Mouse (Mus musculus): ENCODE data around the gene Tcp10a.
"Not testable (repeated sequence)": the region's sequence is repeated elsewhere in the genome, so short reads cannot be mapped to it uniquely, and the experiment has no call there.

Gene Tcp10a

GRCm38 (mm10) chr17:7324346-7324745 lies at the start of gene Tcp10a:
Gene Tcp10a (plus strand): TSS chr17:7324646.
- in situ Hi-C loops (cut with MboI; ENCODE audit: low sequenced_read_pairs): not testable (repeated sequence)

DNA sequence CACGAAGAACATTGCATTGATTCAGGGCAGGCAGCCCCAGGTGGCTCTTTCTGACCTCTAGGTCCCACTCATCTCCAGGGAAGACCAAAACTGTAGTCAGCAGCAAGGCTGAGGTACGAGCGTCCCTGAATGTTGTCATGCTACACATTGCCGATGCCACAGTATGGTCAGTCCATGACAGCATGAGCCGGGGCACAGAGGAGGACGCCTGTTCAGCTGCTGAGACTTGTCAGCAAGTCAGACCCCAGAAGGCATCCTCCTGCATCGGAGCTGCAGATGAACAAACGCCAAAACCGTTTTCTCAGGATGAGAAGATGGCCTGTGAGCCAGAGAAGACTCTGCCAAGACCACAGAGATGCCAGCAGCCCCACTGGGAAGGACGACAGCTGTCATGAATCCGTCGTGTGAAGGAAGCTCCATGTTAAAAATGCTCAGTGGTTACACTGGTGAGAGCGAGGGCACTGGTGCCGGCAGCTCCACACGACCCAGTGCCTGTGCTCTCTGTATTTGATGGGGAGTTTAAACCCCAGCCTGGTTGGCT lies 45.7 kb upstream of the Tcp10a start:
- in situ Hi-C loops (cut with MboI; ENCODE audit: low sequenced_read_pairs): loop anchor here (25.0 kb wide), 1 partner anchor 534 kb away; no protein-coding TSS in a partner anchor

DNA sequence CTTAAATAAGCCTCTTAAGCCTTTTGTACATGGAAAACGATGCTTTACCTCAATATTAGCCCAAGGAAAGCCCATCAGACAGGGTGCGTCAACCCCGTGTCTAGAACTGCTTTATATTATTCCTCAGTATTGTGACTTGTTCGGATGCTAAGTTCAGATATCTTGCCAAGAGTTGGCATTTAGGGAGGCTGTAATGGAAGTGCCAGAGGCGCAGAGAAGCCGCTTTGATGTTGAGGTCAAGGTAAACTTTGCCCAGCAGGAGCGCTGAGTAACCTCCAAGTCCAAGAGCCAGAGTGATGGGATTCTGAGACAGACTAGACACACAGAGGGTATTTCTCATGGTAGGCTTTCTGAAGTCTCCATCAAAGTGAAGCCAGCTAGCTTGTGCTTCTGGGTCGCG lies 45.2 kb upstream of the Tcp10a start:
- in situ Hi-C loops (cut with MboI; ENCODE audit: low sequenced_read_pairs): loop anchor here (25.0 kb wide), 1 partner anchor 533 kb away; no protein-coding TSS in a partner anchor

DNA sequence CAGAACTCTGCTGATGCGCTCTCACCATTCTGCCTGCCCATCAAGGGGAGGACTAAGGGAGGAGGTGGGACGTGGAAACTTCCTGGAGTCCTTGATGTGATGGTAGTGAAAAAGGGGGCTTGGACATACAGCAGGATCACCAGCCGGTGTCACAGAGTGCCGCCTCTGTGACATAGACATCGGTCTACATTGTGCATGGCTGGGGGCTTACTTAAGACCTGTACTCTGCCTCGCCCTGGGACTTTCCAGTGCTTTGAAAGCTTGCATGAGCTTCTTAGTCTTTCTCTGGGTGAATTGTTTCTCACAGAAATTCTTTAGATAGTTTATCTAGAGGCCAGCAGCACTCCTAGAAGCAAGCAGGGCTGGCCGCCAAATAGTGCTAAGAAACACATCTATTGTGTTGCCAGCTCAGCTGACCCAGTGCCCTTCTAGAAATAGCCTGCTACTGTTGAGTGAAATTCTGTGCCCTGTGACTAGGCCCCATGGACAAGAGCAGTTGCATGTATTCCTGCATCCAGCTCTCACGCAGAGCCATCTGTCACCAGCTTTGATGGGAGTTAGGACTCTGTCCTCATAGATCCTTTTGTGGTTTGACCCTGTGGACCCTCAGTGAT lies 40.0 kb upstream of the Tcp10a start:
- in situ Hi-C loops (cut with MboI; ENCODE audit: low sequenced_read_pairs): loop anchor here (25.0 kb wide), 1 partner anchor 528 kb away; no protein-coding TSS in a partner anchor

DNA sequence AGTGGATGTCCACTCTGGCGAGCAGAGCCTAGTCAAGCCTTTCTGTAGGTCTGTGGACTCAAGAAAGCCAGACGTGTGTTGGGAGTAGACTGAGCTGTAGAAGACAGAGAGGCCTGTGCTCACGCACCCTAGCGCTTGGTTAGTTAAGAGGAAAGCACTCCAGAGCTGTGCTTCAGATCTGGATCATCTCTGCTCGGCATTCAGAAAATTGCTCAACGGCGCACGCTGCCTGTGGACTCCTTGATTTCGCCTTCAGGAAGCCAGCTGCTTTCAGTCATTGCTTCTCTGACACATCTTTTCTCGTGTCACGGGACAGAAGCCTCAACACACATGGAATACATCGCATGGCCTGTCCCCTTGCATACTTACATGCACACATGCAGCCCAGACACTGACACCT lies 39.2 kb upstream of the Tcp10a start:
- in situ Hi-C loops (cut with MboI; ENCODE audit: low sequenced_read_pairs): loop anchor here (25.0 kb wide), 1 partner anchor 527 kb away; no protein-coding TSS in a partner anchor

DNA sequence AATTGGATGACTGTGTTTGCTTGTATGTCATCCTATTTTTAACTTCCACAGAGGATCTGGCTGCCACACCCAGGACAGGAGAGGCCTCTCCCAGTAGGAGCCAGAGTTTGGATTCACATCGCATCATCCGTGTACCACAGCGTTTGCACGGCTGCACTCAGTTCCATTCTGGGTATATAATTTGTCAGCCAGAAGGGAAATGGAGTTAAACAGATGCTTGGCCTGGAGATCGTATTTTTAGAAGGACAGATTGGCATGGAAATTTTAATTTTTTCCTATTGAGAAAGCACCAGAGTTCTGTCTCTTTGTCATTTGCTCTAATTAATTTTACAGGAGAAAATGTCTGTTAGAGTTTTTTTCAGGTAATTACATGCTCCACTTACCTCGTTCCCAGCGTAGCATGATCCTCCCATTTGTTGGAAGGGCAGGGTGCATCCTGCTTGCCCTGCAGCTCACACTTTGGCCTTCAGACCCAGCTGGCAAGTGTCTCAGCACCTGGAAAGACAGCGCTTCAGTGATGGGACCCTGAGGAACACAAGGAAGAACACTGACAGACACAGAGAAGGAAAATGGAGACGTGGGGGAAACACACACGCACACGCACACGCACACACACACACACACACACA lies 37.9 kb upstream of the Tcp10a start:
- in situ Hi-C loops (cut with MboI; ENCODE audit: low sequenced_read_pairs): loop anchor here (25.0 kb wide), 1 partner anchor 526 kb away; no protein-coding TSS in a partner anchor

- in situ Hi-C loops (cut with MboI; ENCODE audit: low sequenced_read_pairs): loop anchor here (25.0 kb wide), 1 partner anchor 520 kb away; no protein-coding TSS in a partner anchor
Measured at GRCm38 (mm10) chr17:7292012-7292684, 32.3 kb upstream of the Tcp10a start.

GRCm38 (mm10) chr17:7306278-7307196 lies 17.9 kb upstream of the Tcp10a start:
- in situ Hi-C loops (cut with MboI; ENCODE audit: low sequenced_read_pairs): not testable (repeated sequence)

DNA sequence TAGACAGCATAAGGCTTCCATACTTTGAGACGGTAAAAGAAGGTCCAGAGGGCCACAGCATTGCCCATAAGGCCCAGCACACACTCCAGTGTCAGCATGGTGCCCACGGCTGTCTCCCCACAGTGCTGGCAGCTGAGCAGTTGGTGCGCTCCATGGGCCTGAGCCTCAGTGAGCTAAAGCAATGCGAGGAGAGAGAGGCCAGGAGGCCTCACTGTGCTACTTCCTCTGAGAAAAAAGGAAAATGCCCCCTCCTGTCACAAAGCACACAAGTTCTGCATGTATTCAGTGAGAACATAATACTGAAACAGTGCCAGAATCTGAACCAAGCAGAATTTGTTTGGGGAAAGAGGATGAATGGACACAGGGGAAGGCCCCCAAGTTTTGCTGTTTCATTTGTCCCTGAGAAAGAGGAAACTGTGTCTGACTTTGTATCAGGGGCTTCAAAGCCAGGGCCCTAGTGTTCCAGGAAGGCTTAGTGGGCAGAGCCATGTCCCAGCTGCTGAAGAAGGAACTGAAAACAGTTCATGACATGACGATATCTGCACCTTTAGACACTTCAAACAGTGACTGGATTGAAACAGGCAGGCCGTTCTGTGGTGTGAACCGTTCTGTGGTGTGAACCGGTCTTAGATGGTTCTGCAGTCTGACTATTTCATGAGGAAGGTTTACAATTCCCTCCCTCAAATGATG lies 8.6 kb upstream of the Tcp10a start:
- in situ Hi-C loops (cut with MboI; ENCODE audit: low sequenced_read_pairs): not testable (repeated sequence)

DNA sequence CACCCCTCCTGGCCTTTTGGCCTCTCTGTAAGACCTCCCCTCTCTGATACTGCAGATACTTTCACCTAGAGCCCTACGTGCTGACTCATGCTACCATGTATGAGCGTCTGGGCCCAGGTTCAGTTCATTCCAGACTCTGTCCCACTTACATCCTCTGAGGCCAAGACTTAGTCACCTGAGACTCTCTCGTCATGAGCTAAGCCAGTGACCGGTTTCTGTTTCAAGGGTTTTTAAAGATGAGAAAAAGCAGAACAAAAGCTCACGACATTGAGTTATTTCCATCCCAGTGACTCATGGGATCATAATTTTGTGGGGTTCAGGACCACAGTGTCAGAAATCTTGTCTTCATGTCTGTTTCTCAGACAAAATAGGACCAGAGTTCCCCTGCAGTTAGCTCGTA lies 4.7 kb upstream of the Tcp10a start:
- in situ Hi-C loops (cut with MboI; ENCODE audit: low sequenced_read_pairs): not testable (repeated sequence)

- in situ Hi-C loops (cut with MboI; ENCODE audit: low sequenced_read_pairs): not testable (repeated sequence)
Measured at GRCm38 (mm10) chr17:7326415-7326814, 2.0 kb downstream of the Tcp10a start.

DNA sequence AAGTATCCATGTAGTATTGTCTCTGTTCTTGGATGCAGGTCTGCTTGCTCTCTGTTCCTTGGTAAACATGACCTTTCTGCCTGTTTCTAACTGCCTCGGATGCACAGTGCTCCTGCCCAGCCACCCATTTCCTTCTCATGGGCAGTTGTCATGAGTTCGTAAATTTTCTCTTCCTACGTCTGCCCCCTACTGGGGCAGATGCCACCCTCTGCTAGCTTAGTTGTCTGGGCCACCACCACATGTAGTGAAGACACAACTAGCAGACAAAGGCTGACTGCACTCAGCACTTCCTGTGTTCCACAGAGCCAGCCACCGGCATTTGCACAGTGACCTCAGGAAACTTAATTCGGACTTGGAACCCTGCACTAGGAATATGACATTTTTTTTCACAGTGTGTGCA lies 8.3 kb downstream of the Tcp10a start:
- in situ Hi-C loops (cut with MboI; ENCODE audit: low sequenced_read_pairs): not testable (repeated sequence)

- in situ Hi-C loops (cut with MboI; ENCODE audit: low sequenced_read_pairs): not testable (repeated sequence)
Measured at GRCm38 (mm10) chr17:7337381-7337780, 12.9 kb downstream of the Tcp10a start.

DNA sequence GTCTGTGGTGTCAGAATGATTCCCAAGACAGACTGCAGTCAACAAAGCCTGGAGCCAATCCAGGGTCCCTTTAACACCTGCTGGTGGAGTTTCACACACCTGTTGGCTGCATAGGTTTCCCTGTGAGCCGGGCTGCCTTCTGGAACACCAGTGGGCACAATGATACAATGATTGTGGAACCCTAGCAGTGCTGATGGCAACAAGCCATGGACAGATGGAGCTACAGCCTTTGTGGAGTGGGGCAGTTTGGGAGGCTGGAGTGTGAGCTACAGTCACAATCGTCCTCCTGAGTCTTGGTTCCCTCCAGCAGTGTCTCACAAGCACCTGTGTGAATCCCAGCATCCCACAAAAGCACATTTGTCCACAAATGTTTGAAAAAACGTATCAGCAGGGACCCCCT lies 24.3 kb downstream of the Tcp10a start:
- in situ Hi-C loops (cut with MboI; ENCODE audit: low sequenced_read_pairs): not testable (repeated sequence)

GRCm38 (mm10) chr17:7352596-7352995 lies 28.1 kb downstream of the Tcp10a start, which contains the start of gene Ttll2:
Gene Ttll2 (minus strand): TSS chr17:7352696.
- in situ Hi-C loops (cut with MboI; ENCODE audit: low sequenced_read_pairs): not testable (repeated sequence)

DNA sequence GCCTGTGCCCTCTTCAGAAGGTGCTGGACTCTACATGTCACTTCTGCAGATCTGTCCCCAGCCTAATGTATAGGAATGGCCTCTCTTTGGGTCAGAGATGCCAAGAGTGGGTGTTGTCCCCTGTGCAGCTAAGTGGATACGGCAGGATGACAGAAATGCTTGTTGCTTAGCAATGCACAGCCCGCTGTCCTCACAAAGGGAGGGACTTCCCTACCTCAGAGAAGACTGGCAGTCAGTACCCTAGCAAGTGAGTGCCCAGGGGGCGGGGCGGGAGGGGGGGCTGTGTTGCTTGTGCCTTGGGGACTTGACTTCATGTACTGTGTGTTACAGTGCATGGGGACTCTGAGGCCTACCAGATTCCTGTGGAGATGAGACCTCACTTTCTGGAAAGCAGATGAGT lies 35.4 kb downstream of the Tcp10a start:
- in situ Hi-C loops (cut with MboI; ENCODE audit: low sequenced_read_pairs): not testable (repeated sequence)

GRCm38 (mm10) chr17:7360749-7361465 lies 36.5 kb downstream of the Tcp10a start:
- in situ Hi-C loops (cut with MboI; ENCODE audit: low sequenced_read_pairs): not testable (repeated sequence)

DNA sequence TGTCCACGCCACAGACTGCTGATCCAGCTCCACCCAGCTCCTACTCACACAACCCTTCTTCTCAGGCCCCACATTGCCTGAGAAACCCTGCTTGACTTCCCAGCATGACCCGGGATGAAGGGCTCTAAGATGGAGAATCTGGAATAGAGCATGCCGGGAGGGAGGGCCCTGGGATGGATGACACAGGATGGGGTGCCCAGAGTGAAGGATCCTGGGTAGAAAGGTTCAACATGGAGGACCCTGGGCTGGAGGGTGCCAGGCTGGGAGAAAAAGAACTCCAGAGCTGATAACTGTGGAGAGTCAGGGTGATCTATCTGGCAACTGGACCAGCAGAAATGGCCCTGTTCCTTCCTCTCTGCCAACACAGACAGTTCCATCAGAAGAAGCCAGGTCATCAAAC lies 41.2 kb downstream of the Tcp10a start:
- in situ Hi-C loops (cut with MboI; ENCODE audit: low sequenced_read_pairs): not testable (repeated sequence)

GRCm38 (mm10) chr17:7366265-7366664 lies 41.8 kb downstream of the Tcp10a start:
- in situ Hi-C loops (cut with MboI; ENCODE audit: low sequenced_read_pairs): not testable (repeated sequence)

Data from CH12F3 (cell line).